Mouse (Mus musculus) spleen, postnatal 10 days (tissue): ENCODE measurements around the gene Ocln.
"Not testable (repeated sequence)": the region's sequence is repeated elsewhere in the genome, so short reads cannot be mapped to it uniquely, and the experiment has no call there.

ENCODE experiments used
- DNase-seq, 2 experiments: peaks; one replicate each; pipeline ENCODE4 v3.0.0; 2021 to 2022; ENCODE audit warnings: low spot score in 2 of 2

The Ocln gene

GRCm38 (mm10) chr13:100544220-100544662, 8.3 kb downstream of the Ocln start:
- no peak for DNase-seq

DNA sequence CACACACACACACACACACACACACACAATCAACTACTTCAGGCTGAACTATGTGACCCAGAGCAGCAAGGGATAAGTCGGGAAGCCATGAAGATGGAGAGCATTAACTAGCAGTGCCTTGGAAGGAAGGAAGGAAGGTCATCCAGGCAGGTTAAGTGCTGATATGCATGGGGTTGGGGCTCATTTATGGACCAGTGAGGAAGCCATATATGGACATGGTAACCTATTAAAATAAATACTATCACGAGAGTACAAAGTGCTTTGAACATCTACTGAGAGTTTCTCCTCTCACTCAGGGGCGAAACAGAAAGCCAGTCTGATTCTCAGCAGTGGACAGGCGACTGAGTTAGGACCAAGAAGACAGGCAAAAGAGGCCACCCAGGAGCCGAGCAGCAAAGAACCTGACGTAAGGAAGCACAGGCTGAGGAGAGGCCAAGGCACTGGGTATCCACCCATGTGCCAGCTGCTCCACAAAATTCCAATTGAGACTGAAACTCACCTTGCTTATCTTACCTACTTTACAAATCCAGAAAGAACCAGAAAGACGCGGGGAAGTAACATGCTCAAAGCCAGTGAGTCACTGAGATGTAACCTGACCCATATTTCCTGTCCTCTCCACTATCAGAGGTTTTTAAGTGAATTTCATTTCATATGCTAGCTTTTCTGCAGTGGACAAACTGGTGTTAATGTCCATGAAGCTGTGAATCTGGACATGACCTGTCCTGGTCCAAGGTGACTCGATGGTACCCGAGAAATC, 9.3 kb downstream of the Ocln start:
- DNase-seq: no peak

DNA sequence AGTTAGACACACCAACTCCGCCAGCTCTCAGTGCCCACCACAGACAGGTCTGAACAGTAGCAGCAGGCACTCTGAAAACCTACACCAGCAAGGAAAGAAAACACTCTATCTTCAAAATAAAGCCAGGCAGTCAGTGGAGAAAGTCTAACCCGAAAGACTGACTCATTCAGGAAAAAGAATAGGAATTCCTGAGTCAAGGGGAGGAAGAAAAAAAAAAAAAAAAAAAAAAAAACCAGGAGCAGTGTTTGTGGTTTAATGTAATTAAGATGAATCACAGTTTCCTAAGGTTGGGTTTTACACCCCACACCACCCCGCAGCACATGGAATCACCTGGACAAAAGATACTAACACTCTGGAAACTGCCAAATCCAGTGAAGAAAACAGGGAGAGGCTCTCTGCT, 16.4 kb downstream of the Ocln start:
- DNase-seq: no peak

- no peak for DNase-seq
Observed at GRCm38 (mm10) chr13:100532788-100533365, 19.6 kb downstream of the Ocln start.

DNA sequence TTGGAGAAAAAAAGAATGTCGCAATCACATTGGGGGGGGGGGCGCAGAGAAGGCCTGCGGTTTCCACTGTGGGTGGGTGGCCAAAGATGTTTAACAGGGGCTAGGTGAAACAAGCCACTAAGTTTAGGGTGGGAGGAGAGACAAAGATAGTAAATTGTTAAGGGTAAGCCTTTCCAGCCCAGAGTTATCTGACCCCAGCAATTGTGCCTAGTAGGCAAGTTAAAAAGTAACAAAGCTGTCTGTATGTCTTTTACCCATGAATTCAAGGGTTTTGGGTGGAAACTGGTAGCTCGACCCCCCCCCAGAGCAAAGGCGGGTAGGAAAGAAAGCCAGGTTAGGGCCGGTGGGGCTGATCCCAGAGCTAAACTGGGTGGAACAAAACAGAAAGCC, 25.9 kb downstream of the Ocln start:
- no peak for DNase-seq

- no peak for DNase-seq
Observed at GRCm38 (mm10) chr13:100525935-100526648, 26.4 kb downstream of the Ocln start.

GRCm38 (mm10) chr13:100524896-100525295, 27.6 kb downstream of the Ocln start:
- DNase-seq: no peak

GRCm38 (mm10) chr13:100523698-100524097, 28.8 kb downstream of the Ocln start:
- no peak for DNase-seq

- DNase-seq: no peak
Observed at GRCm38 (mm10) chr13:100521724-100522591, 30.6 kb downstream of the Ocln start.

GRCm38 (mm10) chr13:100519162-100519561, 33.4 kb downstream of the Ocln start:
- no peak for DNase-seq

- DNase-seq: no peak
Observed at GRCm38 (mm10) chr13:100518191-100518590, 34.3 kb downstream of the Ocln start.

DNA sequence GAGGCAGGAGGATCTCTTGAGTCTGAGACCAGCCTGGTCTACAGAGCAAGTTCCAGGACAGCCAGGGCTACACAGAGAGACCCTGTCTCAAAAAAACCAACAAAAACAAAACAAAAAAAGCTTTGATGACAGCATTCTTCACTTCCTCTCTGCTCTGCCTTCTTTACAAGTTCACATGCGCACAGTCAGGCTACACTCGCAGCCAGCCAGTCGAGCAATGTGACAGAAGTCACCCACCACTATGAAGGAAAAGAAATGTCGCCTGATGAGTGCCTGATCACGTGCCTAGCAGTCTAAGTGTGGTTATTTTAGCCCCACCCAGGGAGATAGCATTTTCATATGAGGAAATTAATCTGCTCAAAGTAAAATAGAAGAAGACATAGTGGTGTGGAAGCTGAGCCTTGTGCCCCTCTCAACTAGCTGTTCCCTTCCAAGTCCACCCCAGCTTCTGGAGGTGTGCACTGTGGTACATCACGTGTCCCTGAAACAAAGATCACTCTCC, 34.8 kb downstream of the Ocln start:
- no peak for DNase-seq

DNA sequence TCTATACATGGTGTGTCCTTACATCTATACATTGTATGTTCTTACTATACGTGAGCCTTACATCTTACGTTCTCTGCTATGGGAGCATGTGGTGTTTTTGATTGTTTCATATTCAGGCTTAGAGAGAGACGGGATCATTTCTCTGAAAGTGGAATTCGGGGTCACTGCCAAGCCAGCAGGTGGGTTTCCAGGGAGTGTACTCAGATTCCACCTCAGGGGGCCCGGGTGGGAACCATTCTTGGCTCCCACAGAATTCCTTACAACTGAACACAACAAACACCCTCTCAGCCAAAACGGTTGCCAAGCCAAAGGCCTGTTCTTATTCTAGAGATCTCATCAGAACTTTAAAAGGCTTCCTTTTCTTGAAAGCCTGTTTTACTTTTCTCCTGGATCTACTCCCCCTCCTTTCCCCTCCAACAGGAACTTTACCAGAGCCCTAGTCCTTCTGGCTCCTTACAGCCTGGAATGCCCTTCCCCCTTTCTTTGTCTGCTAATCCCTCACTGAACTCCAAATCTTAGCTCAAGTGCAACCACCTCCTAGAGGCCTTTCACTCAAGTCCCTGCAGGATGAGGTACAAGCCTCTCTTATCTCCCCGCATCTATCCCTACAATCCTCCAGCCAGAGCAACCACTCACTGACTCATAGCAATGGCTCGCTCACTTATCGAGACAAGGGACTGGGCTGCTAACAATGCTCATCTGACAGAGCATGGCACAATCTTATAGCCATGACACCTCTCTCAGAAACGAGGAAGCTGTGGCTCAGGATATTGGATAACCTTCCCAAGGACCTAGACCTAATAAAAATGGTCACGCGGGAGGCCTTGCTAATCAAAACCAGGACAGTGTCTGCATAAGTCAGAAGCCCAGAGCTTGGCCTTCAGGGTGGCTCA, 36.1 kb downstream of the Ocln start:
- DNase-seq: no peak

DNA sequence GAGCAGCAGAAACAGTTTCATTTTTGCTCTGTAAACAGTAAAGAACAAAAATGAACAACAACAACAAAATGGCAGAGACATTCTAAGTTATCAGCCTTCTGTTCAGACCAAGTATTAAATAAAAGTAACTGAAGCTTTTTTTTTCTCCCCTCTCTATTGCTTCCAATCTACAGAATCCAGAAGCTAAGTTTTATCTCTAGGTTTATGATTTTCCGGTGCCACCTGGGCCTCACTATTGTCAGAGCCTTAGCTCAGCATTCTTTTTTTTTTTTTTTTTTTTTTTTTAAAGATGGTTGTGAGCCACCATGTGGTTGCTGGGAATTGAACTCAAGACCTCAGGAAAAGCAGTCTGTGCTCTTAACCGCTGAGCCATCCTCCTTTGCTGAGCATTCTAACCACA, 39.7 kb downstream of the Ocln start:
- no peak for DNase-seq

GRCm38 (mm10) chr13:100511860-100512364, 40.6 kb downstream of the Ocln start:
- no peak for DNase-seq

- DNase-seq: no peak
Observed at GRCm38 (mm10) chr13:100511146-100511859, 41.2 kb downstream of the Ocln start.

DNA sequence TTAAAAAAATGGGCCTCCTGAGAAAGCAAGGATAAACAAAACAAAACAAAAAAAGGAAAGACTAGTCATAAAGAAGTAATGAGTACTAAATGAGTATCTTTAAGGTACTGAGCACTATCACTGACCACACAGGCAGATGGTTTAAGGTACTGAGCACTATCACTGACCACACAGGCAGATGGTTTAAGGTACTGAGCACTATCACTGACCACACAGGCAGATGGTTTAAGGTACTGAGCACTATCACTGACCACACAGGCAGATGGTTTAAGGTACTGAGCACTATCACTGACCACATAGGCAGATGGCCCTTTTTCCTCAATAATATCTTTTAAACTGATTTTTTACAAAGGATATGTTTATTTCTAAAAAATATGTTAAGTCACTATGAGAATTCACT, 52.9 kb downstream of the Ocln start:
- not testable (repeated sequence) for DNase-seq

DNA sequence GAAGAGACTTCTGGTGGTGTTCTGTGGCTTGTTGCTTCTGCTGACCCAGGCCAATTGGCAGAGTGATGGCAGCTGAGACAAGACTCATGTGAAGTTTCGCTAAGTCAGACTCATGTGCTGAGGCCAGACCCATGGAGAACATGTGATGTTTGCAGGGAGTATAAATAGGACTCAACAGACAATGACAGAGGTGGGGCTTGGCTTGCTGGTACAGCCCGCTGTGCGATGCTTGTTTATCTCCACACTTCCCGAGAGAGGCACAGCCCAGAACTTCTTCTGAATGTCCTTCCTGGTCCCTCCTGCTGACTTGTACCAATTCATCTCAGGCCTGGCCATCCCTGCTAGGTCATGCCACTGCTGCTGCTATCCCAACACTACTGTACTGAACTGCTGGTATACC, 57.2 kb downstream of the Ocln start:
- DNase-seq: no peak

DNA sequence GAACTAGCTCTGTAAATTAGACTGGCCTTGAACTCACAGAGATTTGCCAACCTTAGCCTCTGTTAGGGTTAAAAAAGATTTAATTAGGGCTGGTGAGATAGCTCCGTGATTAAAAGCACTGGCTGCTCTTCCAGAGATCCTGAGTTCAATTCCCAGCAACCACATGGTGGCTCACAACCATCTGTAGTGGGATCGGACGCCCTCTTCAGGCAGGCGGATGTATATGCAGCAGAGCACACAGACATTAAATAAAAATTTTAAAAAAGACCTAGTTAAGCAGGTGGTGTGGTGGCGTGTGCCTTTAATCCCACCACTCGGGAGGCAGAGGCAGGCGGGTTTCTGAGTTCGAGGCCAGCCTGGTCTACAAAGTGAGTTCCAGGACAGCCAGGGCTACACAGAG, 58.1 kb downstream of the Ocln start:
- DNase-seq: peak in 1 of 2 experiments; percentile 24

DNA sequence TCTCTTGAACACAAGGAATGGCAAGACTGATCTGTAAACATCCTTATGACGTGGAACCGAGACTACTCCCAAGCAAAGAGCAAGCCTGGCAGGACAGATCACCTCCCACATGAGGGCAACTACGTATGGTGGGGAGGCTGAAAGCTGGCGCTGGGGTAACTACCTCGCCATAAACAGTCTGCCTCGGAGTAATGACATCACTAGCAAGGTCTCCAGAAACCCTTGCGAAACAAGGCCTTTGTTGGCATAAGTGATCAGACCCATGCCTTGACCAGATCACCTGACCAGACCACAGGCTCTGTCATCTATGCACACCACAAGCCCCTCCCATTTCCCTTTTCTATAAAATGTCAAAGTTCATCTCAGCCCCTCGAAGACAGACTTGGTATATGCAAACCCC, 59.2 kb downstream of the Ocln start:
- DNase-seq: no peak
